Mouse (Mus musculus) c-Kit-positive CD71-negative TER-119-negative erythroid progenitor cells, embryonic 14.5 days (primary cell): ENCODE measurements at regions not wholly inside any gene's neighbourhood (a gene's known extent, or its start where the extent isn't known, plus 50 kb on each side); places are given as distances from the start of the nearest gene placed in this dataset.

ENCODE experiments used
- DNase-seq: peaks from one replicate; pipeline ENCODE4 v3.0.0-alpha.2; 2013; ENCODE audit warnings: low read depth

DNA sequence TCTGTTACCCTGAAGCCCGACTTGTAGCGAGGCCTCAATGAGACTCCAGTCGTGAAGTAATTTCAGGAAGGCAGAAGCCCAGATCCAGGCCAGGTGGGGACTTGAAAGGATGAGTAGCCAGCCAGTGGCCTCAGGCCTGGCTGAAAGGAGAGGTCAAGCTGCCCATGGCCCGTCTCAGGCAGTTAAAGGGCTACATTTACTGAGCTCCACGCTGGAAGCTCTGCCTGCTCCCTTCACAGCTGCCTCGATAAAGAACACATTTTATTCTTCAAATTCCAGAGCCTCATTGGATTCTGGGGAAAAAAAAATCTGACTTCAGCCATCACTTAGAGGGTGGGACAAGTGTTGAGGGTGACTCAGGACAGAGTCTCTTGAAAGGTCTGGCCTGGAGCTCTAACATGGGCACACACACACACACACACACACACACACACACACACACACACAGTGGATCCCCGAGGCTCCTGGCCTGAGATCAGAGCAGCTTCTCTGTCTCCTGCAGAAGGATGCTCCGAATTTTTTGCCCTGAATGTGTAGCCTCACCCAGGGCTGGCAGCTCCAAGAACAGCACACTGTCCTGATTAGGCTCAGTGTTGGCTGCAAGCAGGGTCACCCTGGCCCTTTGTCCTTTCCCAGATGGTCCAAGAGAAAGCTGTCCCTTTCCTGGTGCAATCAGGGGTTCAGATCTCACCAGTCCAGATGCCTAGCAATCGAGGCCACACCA lies 53.0 kb downstream of the Gadd45g start:
- DNase-seq = no peak

DNA sequence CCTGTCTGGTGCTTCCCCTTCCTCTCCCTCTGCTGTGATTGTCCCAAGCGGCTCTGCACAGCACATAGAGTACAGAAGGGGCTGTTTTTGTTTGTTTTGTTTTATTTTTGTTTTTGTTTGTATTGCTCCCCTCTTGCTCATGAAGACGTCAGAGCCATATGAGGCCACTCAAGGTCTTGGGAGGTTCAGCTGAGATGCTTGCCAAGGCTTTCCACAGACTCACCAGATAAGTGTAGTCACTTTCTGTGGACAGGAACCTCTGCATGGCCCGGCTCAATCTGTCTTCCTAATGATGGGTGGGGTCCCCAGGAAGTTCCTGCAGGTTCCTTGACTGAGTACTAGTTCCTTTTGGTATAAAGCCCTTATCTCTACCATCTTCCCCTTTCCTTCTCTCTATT lies 53.6 kb downstream of the Gadd45g start:
- DNase-seq = no peak

DNA sequence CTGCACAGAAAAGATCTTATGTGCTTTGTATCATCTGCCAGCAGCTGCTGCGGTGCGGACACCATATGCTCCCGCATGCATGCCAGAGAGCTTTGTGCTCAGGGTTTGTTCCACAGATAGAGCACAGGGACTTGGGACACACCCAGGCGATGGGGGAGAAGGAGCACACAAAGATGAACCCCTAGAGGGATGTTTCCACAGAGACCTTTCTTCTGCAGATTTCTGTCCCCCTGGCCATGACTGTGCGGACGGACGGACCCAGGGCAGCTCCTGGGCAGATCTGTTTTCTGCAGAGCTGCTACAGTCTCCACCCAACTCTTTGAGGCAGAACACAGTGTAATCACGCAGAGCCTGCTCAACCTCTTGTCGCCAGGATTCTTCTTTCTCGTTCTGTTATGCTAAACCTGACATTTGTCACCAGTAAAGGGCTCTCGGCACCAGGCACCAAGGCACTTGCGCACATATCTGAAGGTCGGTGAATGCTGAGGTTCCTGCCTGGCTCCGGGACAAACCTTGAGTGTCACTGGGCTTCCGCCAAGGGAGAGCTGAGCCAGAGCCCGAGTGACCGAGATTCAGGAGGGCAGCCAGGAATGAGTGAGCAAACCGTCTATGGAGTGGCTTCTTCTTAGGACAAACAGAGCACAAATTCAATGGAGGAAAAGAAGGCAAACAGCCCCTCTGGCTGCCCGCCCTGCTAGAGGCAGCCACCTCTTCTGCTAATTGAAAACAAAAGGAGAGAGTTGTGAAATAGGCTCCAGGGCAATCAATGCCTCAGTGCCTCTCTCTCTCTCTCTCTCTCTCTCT lies 56.2 kb downstream of the Gadd45g start:
- DNase-seq = no peak

DNA sequence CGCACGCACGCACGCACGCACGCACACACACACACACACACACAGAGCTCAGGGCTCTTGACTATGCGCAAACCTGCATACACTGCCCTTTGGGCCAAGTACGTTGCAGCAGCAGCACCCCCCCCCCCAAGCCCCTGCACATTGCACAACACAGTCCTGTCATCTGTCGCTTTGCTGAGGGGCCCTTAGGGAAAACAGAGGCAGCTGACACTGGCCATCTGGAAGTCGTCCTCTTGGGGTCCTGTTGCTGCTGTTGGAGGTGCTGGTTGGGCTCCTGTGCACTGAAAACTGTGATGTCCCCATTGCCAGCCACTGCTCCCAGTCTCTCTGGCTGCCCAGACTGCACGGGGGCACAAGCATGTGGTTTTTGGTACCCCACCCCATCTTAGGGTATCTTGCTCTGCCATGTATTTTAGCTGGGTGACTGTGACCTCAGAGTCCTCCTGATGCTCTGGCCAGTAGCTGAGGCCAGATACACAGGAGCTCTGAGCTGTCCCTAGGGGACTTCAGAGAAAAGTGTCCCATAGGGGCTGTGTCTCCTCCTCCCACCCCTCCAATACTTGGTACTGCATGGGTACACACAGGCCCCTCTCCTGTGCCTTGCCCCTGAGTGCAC lies 57.0 kb downstream of the Gadd45g start:
- no peak for DNase-seq

DNA sequence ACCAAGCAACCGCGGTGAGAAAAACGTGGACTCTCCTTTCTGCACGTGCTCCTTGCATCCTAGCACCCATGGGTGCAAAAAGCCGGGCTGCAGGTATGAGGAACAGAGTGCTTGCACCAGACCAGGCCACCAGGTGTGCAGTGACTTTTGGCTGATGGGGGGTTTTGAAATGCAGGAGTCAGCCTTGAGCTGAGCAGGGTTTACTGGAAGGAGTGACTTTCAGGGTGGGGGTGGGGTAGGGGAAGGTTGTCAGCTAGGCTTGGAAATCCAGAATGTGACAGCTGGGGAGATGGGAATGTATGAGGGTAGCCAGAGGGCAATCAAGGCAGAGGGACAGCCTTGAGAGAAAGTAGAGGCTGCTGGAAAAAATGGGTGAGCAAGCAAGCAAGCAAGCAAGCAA lies 58.8 kb downstream of the Gadd45g start:
- no peak for DNase-seq

DNA sequence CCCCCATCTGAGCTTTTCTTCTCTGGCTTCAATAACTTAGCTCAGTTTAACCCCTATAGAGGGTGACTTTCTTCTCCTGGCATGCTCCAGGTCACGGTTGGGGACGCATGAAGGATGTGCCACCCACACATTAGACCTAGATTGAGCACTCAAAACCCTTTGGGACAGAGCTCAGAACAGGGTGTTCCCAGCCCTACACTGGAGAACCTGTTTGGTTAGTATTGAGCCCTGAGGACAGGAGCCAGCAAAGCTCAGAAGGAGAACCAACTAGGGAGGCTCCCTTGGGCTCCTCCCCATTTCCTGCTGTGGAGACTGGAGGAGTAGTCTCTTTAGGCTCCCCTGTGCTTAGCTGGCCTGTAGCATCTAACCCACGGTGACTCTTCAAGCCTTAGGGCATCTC lies 59.6 kb downstream of the Gadd45g start:
- DNase-seq = no peak

DNA sequence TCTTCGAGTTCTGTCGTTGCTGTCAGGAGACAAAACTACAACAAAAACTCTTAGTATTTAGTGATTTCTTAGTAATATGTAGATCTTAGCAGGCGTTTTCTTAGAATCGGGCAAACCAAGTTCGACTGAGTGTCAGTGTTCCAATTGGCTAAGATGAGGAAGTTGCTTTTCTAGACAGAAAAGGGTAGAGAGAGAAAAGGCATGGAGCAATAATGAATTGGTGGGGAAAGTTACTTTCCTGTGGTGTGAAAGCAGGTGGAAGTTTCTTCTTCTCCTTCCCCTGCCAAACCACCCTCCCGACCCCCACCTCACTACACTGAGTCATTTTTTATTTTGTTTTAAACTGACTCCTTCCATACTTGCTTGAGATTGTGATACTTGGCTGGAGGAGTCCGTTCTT lies 62.0 kb downstream of the Gadd45g start:
- no peak for DNase-seq

DNA sequence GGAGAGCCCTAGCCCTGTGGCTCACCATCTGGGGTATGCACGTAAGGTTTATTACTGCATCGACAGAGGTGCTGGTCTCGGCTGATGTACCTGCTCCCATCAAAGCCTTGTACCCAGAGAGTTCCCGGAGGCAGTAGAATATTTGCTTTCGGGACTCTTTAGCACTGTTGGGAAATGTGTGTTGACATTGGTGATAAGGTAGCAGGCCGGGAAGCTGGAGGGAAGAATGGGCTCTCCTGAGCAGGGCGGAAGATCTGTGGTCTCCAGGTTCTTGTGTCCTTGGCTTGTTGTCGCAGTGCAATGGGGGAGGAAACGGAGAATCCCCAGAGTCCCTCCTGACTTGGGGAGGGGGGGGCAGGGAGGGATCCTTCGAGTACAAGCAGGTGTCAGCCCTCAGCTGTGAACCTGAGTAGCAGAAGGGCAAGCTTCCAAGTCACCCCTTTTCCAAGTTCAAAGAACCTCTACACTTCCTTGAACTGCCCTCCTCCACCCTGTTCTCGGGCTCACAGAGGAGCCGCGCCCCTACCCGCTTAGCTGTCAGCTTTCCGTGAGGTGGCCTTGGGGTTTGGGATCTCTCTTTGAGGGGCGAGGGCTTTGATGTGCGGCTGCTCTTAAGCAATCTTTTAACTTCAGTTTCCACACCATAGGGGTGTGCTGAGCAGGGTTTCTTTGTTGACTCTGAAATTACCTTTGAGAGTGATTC lies 65.0 kb downstream of the Gadd45g start:
- DNase-seq = no peak

DNA sequence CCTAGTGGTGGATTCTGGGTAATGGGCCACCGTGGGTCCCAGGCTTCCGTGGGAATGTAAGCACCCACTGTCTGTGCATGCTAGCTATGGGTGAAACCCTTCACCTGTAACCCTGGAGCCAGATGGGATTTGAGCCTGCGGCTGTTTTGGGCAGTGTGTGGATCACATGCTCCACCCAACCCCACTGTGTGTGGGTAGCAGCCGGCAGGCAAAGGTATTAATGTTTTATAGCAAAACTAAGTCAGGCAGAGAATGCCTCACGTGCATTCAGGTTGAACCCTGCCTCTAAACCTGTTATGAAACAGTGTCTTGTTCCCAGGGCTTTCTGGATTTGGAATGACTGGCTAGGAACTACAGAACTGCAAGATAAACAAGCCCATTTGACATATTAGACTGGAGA lies 66.0 kb downstream of the Gadd45g start:
- no peak for DNase-seq

DNA sequence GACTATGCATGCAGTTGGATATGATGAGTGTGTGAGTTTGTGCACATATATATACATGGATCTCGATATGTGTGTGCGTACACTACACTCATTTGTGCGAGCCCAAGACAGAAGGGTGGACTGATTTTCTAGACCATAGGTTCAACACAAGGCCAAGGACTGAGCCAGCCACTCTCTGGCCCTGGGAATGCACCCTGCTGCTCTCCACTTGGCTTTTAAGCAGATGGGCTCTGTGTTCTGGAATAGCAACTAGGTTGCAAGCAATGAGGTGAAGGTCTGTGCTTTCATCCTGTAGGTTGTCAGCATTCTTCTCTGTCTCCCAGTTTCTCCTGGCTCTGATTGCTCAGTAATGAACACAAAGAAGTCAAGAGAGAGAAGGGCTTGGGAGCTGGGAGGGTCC lies 66.5 kb downstream of the Gadd45g start:
- no peak for DNase-seq

DNA sequence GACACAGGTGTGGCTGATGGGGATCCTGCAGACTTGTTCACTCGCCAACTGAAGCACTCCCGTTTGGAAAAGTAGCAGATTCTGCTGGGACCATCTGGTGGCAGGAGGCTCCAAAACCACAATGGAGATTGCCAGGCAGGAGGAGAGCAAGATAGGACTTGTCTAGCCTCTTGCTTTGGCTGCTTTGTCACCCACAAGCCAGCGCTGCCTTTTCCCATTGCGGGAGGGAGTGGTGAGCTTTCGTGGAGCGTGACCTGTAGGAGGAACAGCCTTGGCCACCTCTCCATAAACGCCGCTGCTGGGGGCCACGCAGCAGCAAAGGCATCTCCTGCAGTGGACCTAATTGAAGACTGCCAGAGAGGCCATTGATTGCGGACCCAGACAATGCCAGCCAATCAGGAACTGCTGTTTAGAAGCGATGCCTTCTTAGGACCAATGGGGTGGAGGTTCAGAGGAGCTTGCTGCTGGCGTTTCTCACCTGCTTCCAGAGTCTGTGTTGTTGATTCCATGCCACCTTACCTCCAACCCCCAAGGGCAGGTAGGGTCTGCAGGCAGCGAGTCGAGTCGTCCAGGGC lies 70.3 kb downstream of the Gadd45g start:
- no peak for DNase-seq

DNA sequence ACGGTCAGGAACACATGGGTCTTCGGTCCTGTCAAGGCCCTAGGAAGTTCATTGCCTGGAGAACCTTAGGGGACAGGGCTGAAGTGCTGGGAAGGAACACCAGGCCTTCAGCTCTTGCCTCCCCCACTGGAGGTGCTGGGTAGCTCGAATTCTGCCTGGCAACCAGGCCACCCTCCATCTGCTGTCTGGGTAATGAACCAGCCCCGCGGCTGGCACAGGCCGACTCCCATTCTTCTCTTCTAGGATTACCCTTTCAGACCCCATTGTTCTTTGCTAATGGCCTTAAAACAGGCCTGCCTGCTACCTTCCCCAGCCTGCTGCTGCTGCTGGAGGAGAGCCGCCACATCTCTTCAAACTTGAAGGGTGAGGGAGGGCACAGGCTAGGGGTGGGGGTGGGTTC lies 71.2 kb downstream of the Gadd45g start:
- no peak for DNase-seq

DNA sequence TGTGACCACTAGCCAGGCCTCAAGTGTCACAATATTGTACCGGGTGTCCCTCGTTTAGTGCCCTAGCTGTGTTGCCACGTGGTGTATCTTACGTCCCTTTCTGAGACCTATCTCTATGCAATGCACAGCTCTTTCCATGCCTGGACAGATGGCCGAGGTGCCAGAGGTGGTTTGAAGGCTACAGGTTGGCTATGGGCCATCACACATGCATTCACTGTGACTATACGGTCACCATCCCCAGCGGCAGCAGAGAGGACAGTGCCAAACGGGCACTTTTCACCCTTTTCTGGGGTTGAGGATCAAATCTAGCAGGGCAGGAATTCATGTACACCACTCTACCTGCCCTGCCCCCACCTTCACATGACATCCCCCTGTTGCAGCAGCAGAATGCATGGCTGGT lies 71.6 kb downstream of the Gadd45g start:
- DNase-seq = no peak

DNA sequence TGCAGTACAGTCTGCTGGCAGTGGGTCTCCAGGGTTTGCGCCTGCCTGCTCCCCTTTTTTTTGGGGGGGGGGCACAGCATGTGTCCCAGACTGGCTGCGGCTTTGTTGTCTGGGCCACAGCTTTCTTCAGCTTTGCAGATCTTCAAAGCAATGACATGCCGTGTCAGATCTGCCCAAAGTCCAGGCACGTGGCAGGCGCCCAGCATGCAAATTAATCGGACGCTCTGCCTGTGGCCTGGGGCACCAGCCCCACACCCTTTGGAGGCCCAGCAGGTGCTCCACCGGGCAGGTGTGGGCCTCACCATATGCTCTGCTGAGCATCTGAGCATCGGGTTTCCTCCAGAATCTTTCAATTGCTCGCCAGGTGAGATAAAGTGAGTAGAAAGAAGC lies 72.3 kb downstream of the Gadd45g start:
- DNase-seq = no peak

DNA sequence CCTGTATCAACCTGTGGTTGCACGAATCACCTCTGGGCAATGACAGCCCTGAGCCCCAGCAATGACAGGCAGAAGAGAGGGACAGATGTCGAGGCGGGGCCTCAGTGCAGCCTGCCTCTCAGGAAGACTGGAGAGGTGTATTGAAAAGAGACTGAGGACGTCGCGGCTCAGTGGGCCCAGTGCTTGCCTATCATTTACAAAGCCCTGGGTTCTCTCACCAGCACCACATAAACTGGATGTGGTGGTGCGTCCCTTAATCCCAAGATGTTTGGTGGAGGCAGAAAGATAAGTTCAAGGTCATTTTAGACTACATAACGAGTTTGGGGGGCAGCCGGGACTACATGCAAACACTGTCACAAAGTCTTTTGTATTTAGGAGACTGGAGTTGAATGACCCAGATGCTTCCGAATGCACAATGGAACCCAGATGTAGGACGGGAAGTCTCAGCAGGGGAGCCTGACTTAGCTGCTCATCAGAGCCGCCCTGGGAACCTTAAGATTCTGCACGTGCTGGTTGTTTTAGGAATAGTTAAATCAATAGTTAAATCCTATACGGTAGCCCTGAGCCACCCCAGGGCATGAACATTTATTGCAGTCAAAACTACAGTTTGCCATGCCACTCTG lies 72.8 kb downstream of the Gadd45g start:
- DNase-seq = no peak

DNA sequence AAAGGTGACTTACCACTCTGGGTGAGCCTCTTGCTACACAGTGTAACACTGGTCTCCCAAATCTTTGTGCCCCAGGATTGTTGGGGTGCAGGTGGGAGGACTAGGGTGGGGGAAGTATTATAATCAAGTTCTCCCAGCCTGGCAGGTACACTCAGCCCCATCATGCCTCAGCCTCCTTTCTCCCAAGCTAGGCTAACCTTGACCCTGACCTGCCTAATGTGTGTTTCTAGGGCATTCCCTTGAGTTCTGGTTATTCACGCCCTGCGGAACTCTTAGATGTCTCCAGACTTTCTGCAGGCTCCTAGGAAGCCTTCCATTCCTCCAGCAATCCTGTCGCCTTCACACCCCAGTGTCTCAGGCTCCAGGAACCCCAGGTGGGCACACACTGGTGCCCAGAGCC lies 73.5 kb downstream of the Gadd45g start:
- no peak for DNase-seq

DNA sequence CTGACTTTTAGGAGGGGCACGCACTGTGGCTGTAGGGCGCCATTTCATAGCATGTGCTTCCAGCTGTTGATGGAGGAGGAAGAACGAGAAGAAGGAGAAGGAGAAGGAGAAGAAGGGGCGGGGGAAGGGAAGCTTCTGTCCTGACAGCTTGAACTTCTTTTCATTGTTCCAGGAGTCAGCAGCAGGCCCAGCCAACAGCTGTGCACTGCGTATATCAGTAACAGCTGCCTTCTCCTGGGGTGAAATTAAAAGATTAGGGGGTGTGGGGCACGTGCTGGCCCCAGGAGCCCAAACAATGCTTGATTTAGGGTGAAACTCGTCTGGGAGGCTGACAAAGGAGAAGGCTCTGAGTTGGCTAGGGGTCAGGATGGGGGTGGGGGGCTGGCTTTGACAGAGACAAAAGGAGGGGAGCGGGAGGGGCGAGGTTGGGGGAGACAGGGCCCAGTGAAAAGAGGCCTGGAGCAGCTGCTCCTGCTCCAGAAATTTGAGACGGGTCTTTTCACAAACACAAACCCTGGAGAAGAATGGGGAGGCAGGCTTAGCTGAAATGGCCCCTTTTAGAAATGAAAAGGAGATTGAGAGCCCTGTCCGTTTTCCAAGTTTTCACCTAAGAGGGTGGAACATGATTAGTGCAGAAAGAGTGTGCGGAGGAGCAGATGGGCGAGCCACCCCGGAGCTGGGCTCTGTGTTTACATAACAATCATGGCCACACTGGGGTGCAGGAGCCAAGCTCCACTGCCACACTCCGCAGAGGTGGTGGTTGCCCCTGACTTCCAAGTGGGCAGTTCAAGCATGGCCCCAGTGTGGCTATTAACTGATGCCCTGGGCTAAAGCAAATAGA lies 74.3 kb downstream of the Gadd45g start:
- no peak for DNase-seq

DNA sequence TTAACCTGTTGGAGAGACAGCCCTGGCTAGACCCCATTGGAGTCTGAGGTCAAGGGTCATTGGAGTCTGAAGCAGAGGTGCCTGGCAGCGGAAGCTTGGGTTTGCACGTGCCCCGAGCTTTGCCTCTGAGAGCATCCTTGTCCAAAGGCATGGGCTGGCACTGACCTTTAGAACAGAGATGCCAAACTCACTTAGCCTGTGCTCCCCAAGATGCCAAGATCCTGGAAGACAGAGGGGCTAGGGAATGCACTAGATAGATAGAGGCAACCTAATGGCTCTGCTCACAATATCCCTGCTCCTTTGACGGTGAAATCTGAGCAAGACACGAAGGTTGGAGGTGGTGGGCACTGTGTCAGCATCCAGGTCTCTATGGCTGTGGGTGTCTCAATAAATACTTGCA lies 75.1 kb downstream of the Gadd45g start:
- DNase-seq = no peak

DNA sequence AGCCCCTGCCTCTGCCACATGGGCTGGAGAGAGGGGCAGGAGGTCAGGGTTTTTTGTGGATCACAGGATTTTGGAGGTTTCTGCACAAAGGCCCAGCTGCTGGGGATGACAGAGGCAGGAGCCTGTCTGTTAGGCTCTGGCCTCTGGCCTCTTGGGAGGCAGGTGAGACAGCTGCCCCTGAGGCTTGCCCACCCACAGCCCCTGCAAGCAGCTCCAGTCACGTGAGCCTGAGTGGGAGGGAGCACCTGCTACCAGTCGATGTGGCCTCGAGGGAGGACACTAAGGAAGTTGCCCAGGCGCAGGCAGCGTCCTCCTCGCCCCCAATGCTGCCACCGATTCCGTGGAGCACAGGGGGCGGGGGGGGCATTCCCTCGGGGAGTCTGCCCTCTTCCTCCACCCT lies 80.3 kb downstream of the Gadd45g start:
- DNase-seq = no peak

DNA sequence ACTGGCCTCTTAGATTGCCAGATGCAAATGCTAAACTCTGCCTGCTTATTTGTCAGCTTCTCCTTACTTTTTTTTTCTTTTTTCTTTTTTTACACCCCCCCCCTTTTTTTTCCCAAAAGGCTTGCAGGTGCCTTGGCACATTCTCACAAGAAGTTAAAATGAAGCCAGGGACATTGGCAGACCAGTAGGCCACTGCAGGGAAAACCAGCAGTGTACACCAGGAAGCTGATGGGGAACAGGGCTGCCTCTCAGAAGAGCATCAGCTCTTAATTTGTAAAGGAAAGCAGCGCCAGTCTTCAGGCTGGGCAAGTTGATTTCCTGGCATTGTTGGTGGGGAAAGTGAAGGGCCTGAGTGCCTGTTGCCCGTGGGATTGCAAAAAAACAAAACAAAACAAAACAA lies 83.3 kb downstream of the Gadd45g start:
- DNase-seq = no peak

DNA sequence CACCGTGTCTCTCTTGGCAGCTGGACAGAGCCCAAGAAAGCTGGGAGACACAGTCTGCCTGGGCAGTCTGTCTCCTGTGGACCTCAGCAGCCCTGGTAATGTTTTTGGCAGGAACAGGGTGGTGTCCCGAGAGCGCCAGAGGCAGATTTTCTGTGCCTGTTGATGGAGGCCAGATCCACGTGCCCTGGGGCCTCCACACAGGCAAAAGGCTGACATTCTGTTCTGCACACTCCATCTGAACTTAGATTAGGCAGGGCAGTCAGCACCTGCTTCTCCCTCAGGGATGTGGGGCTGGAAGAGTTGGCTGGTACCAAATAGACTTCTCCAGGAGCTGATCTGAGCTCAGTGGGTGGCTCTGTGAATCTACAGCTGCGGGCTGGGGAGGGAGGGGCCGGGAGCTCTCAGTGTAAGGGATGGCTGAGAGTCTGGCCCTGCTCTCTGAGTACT lies 83.8 kb downstream of the Gadd45g start:
- no peak for DNase-seq
